In the genomic region with DNA sequence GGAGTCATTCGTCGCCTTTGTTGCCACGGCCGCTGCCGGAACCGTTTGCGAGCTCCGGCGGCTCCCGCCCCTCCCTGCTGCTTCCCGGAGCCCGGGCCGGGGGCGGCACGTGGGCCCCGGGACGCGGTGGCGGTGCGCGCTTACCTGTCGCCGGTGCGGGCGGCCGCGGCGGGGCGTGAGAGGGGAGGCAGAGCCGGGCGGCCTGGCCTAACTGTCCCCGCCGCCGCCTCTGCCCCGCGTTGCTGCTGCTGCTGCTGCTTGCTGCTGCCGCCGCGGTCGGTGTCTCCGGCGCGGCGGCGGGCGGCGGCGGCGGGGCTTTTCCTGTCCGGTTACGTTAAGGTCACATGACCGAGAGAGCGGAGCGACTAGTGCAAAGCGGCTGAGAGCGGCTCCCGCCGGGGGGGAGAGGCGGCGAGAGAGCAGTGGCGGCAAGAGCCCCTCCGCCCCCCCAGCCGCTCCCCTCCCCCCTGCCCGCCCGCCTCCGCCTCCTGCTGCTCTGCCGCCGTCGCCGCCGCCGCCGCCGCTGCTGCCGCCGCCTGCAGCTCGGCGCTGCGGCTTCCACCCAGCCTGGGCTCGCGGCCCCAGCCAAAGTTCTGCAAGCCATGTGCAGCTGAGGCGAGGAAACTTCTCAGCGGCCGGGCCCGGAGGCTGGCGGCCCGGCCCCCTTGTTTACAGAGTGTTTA, we compare ENCODE assay signal across 8 mouse cellular contexts. TPM values are rescaled to one million over a fixed set of nuclear protein-coding genes. Genes with fewer than 3 reads are reported as not detected.
DNase-seq lines count a peak whose midpoint lies in the region; ATAC-seq lines count a peak whose summit lies in the region.

A gene (minus strand): TSS at position 408 of the 683 bp plus-strand sequence.

- peak within 1 kb of the TSS; percentile 99 for H3K9ac ChIP-seq in embryonic facial prominence, embryonic 14.5 days (ENCODE audit: low read depth, low read length)
- peak within 1 kb of the TSS; percentile 99 for H3K9ac ChIP-seq in kidney, embryonic 14.5 days (ENCODE audit: low read depth, low read length)
- H3K9ac ChIP-seq in liver, embryonic 12.5 days: peak within 1 kb of the TSS; percentile 99

- peaks cover 10% of the 10 kb centered on the region; the same call in 1 of the 2 replicates for H3K36me3 ChIP-seq in embryonic facial prominence, embryonic 14.5 days (ENCODE audit: control insufficient read depth, insufficient read depth, low read length)
- peaks cover 5% of the 10 kb centered on the region; the same call in 1 of the 2 replicates for H3K36me3 ChIP-seq in heart, embryonic 10.5 days
- H3K36me3 ChIP-seq in kidney, embryonic 14.5 days (ENCODE audit: control insufficient read depth, insufficient read depth, low read length): peaks cover under 1% of the 10 kb centered on the region; the same call in 1 of the 2 replicates
- peaks cover 10% of the 10 kb centered on the region for H3K36me3 ChIP-seq in liver, embryonic 12.5 days

- no CpG with 5 or more reads among the region's 87 CpGs for WGBS in embryonic facial prominence, embryonic 14.5 days
- WGBS in heart, embryonic 10.5 days: under 1% methylated on average over 76 of the region's 87 CpGs
- under 1% methylated on average over 49 of the region's 87 CpGs for WGBS in kidney, embryonic 14.5 days
- WGBS in liver, embryonic 12.5 days (ENCODE audit: insufficient replicate concordance): 0% methylated on average over 65 of the region's 87 CpGs

- H3K4me3 ChIP-seq in embryonic facial prominence, embryonic 14.5 days (ENCODE audit: low read depth, low read length): peak within 1 kb of the TSS; percentile 97
- H3K4me3 ChIP-seq in heart, embryonic 10.5 days: peak within 1 kb of the TSS; percentile 96
- H3K4me3 ChIP-seq in kidney, embryonic 14.5 days (ENCODE audit: low read length): peak within 1 kb of the TSS; percentile 94
- H3K4me3 ChIP-seq in liver, embryonic 12.5 days: peak within 1 kb of the TSS; percentile 99

- H3K4me2 ChIP-seq in embryonic facial prominence, embryonic 14.5 days (ENCODE audit: low read depth, low read length): peak within 1 kb of the TSS; percentile 71
- peak within 1 kb of the TSS; percentile 91 for H3K4me2 ChIP-seq in kidney, embryonic 14.5 days (replicated peaks; ENCODE audit: low read depth, low read length)
- H3K4me2 ChIP-seq in liver, embryonic 12.5 days: peak within 1 kb of the TSS; percentile 94

- H3K4me1 ChIP-seq in embryonic facial prominence, embryonic 14.5 days (ENCODE audit: control insufficient read depth, insufficient read depth, low read length): peaks cover 21% of the 10 kb centered on the region
- H3K4me1 ChIP-seq in heart, embryonic 10.5 days: peaks cover 52% of the 10 kb centered on the region
- peaks cover 33% of the 10 kb centered on the region for H3K4me1 ChIP-seq in kidney, embryonic 14.5 days (ENCODE audit: control insufficient read depth, insufficient read depth, low read length)
- H3K4me1 ChIP-seq in liver, embryonic 12.5 days: peaks cover 77% of the 10 kb centered on the region

- peak; percentile 69 for DNase-seq in A20 (ENCODE audit: low read depth, low spot score)
- DNase-seq in adrenal gland, postnatal 36 days: peak; percentile 71 to 76
- peak; percentile 80 for DNase-seq in embryonic facial prominence, embryonic 14.5 days (ENCODE audit: low spot score)
- DNase-seq in heart, embryonic 10.5 days (ENCODE audit: low spot score): peak; percentile 82
- peak; percentile 74 for DNase-seq in naive thymus-derived CD4-positive, alpha-beta T cell, adult 2 months (ENCODE audit: low read depth)
- DNase-seq in spleen, postnatal 4 days (ENCODE audit: low spot score in 2 of 2): peak; percentile 66 to 84

- no peaks in the 10 kb centered on the region for H3K9me3 ChIP-seq in embryonic facial prominence, embryonic 14.5 days (ENCODE audit: control insufficient read depth, low read length)
- no peaks in the 10 kb centered on the region for H3K9me3 ChIP-seq in heart, embryonic 10.5 days
- H3K9me3 ChIP-seq in kidney, embryonic 14.5 days (ENCODE audit: control insufficient read depth, low read length): no peaks in the 10 kb centered on the region
- no peaks in the 10 kb centered on the region for H3K9me3 ChIP-seq in liver, embryonic 12.5 days (replicated peaks)

- H3K27me3 ChIP-seq in embryonic facial prominence, embryonic 14.5 days (replicated peaks; ENCODE audit: control insufficient read depth, insufficient read depth, low read length): no peaks in the 10 kb centered on the region
- H3K27me3 ChIP-seq in heart, embryonic 10.5 days (ENCODE audit: insufficient read depth, poor library complexity, severe bottlenecking): no peaks in the 10 kb centered on the region
- H3K27me3 ChIP-seq in kidney, embryonic 14.5 days (ENCODE audit: control insufficient read depth, insufficient read depth, low read length): no peaks in the 10 kb centered on the region
- H3K27me3 ChIP-seq in liver, embryonic 12.5 days (replicated peaks): no peaks in the 10 kb centered on the region

- no peak for ATAC-seq in embryonic facial prominence, embryonic 14.5 days (ENCODE audit: low read depth)
- no peak; the same call in 1 of the 2 replicates for ATAC-seq in kidney, embryonic 14.5 days (ENCODE audit: low FRiP score, low TSS enrichment)
- peak; percentile 0; the same call in 1 of the 2 replicates for ATAC-seq in liver, embryonic 12.5 days

- peak within 1 kb of the TSS; percentile 99 for H3K27ac ChIP-seq in embryonic facial prominence, embryonic 14.5 days (replicated peaks; ENCODE audit: low read depth, low read length)
- peak within 1 kb of the TSS; percentile 100 for H3K27ac ChIP-seq in heart, embryonic 10.5 days
- H3K27ac ChIP-seq in kidney, embryonic 14.5 days (ENCODE audit: low read depth, low read length): peak within 1 kb of the TSS; percentile 97
- peak within 1 kb of the TSS; percentile 98 for H3K27ac ChIP-seq in liver, embryonic 12.5 days

RNA-seq across cellular contexts. Expression of the gene that starts here (rescaled TPM):
- total RNA-seq in adrenal gland, postnatal 36 days (2021): 10 to 100 TPM; 11.8 to 12.1 TPM
- 13.7 and 14.4 TPM in 2 replicates for polyA plus RNA-seq in embryonic facial prominence, embryonic 14.5 days (2014; fragmentation: Nextera tagmentation; extraction: Ambion mirVana)
- 14.1 and 15.6 TPM in 2 replicates for polyA plus RNA-seq in heart, embryonic 10.5 days (2016; fragmentation: Nextera tagmentation; extraction: Ambion mirVana)
- polyA plus RNA-seq in kidney, embryonic 14.5 days (2014; fragmentation: Nextera tagmentation; extraction: Ambion mirVana): 11.5 and 18.4 TPM in 2 replicates
- 7.4 and 7.5 TPM in 2 replicates for polyA plus RNA-seq in liver, embryonic 12.5 days (2016; fragmentation: Nextera tagmentation; extraction: Ambion mirVana)
